Mouse (Mus musculus): ENCODE data around the gene Fgf13.

- TF ChIP-seq CTCF (IDR thresholded peaks at IDR 0.05; ENCODE audit: low read depth, low read length), result no peak
- TF ChIP-seq POLR2A (IDR thresholded peaks at IDR 0.05; ENCODE audit: borderline replicate concordance, low read depth, low read length), result no peak
Measured at GRCm38 (mm10) chrX:59402596-59403285, 165.1 kb downstream of the Fgf13 start.

Data from bone marrow macrophage, adult 2 months (primary cell).